Mouse (Mus musculus): ENCODE results near the gene Fez1. TPM values are rescaled to one million over a fixed set of nuclear protein-coding genes. Genes with fewer than 3 reads are reported as not detected.
A peak's percentile ranks its signal among the peaks of the same experiment; 100 is the strongest.

Gene Fez1
- total RNA-seq, 1 experiment from 2014 or later = not detected

GRCm38 (mm10) chr9:36882034-36882745 is 60.5 kb downstream of the Fez1 start:
- no peak for ATAC-seq (replicated peaks; ENCODE audit: insufficient number of reproducible peaks, low FRiP score, low TSS enrichment, poor library complexity, severe bottlenecking)

GRCm38 (mm10) chr9:36883569-36883968 is 61.9 kb downstream of the Fez1 start:
- ATAC-seq (replicated peaks; ENCODE audit: insufficient number of reproducible peaks, low FRiP score, low TSS enrichment, poor library complexity, severe bottlenecking) = no peak

GRCm38 (mm10) chr9:36885237-36885636 is 63.6 kb downstream of the Fez1 start:
- ATAC-seq (replicated peaks; ENCODE audit: insufficient number of reproducible peaks, low FRiP score, low TSS enrichment, poor library complexity, severe bottlenecking) = no peak

- no peak for ATAC-seq (replicated peaks; ENCODE audit: insufficient number of reproducible peaks, low FRiP score, low TSS enrichment, poor library complexity, severe bottlenecking)
Observed at GRCm38 (mm10) chr9:36890552-36890951, 68.9 kb downstream of the Fez1 start.

GRCm38 (mm10) chr9:36893413-36893990 is 71.8 kb downstream of the Fez1 start:
- no peak for ATAC-seq (replicated peaks; ENCODE audit: insufficient number of reproducible peaks, low FRiP score, low TSS enrichment, poor library complexity, severe bottlenecking)

GRCm38 (mm10) chr9:36894242-36894641 is 72.6 kb downstream of the Fez1 start:
- no peak for ATAC-seq (replicated peaks; ENCODE audit: insufficient number of reproducible peaks, low FRiP score, low TSS enrichment, poor library complexity, severe bottlenecking)

- ATAC-seq (replicated peaks; ENCODE audit: insufficient number of reproducible peaks, low FRiP score, low TSS enrichment, poor library complexity, severe bottlenecking) = no peak
Observed at GRCm38 (mm10) chr9:36895009-36895693, 73.5 kb downstream of the Fez1 start.

GRCm38 (mm10) chr9:36898560-36898959 is 76.9 kb downstream of the Fez1 start:
- no peak for ATAC-seq (replicated peaks; ENCODE audit: insufficient number of reproducible peaks, low FRiP score, low TSS enrichment, poor library complexity, severe bottlenecking)

- no peak for ATAC-seq (replicated peaks; ENCODE audit: insufficient number of reproducible peaks, low FRiP score, low TSS enrichment, poor library complexity, severe bottlenecking)
Observed at GRCm38 (mm10) chr9:36900464-36900863, 78.8 kb downstream of the Fez1 start.

GRCm38 (mm10) chr9:36905452-36905851 is 83.8 kb downstream of the Fez1 start:
- no peak for ATAC-seq (replicated peaks; ENCODE audit: insufficient number of reproducible peaks, low FRiP score, low TSS enrichment, poor library complexity, severe bottlenecking)

- peak; percentile 61; the same call in 1 of the 2 replicates for ATAC-seq (replicated peaks; ENCODE audit: insufficient number of reproducible peaks, low FRiP score, low TSS enrichment, poor library complexity, severe bottlenecking)
Observed at GRCm38 (mm10) chr9:36916362-36916761, 94.7 kb downstream of the Fez1 start.

- ATAC-seq (replicated peaks; ENCODE audit: insufficient number of reproducible peaks, low FRiP score, low TSS enrichment, poor library complexity, severe bottlenecking) = no peak
Observed at GRCm38 (mm10) chr9:36916915-36917314, 95.3 kb downstream of the Fez1 start.

GRCm38 (mm10) chr9:36918582-36918981 is 96.9 kb downstream of the Fez1 start:
- ATAC-seq (replicated peaks; ENCODE audit: insufficient number of reproducible peaks, low FRiP score, low TSS enrichment, poor library complexity, severe bottlenecking) = no peak

- no peak for ATAC-seq (replicated peaks; ENCODE audit: insufficient number of reproducible peaks, low FRiP score, low TSS enrichment, poor library complexity, severe bottlenecking)
Observed at GRCm38 (mm10) chr9:36919472-36919871, 97.8 kb downstream of the Fez1 start.

- no peak for ATAC-seq (replicated peaks; ENCODE audit: insufficient number of reproducible peaks, low FRiP score, low TSS enrichment, poor library complexity, severe bottlenecking)
Observed at GRCm38 (mm10) chr9:36921718-36922415, 100.2 kb downstream of the Fez1 start.

- ATAC-seq (replicated peaks; ENCODE audit: insufficient number of reproducible peaks, low FRiP score, low TSS enrichment, poor library complexity, severe bottlenecking) = no peak
Observed at GRCm38 (mm10) chr9:36923753-36924152, 102.1 kb downstream of the Fez1 start.

Measured in monocyte, adult 5-6 weeks (primary cell).